In the genomic region with DNA sequence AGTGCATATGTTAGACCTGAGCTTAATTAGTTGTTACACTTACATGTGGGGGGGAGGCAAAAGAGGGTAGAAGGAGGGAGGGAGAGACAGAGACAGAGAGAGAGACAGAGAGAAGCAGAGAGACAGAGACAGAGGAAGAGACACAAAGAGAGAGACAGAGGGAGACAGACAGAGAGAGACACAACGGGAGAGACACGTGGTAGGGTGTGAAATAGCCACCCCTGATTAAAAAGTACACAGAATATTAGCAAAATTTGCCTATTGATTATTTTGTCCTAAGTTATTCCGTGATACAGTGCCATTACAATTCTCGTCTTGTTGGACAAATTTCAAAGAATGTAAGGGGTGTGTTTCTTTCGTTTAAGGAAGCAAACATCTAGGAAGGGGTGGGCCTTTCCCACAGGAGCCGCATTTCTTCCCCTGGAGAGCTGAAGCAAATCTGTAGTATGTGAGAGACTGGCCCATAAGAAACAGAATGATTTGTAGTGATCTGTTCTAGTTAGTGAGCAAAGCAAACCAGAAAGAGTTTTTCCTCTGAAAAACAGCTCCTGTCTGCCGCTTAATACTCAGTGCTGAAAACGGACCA, we compare ENCODE assay signal across 10 mouse cellular contexts. TPM values are rescaled to one million over a fixed set of nuclear protein-coding genes. Genes with fewer than 3 reads are reported as not detected.
DNase-seq lines count a peak whose midpoint lies in the region; ATAC-seq and TF ChIP-seq lines count a peak whose summit lies in the region.
"Had no signal": no experiment of that assay in that cellular context is flagged by ENCODE, and none has a peak within 500 bp of the region (broad histone marks: within the 10 kb centered on the region; RNA-seq: fewer than 3 reads in every experiment).

No protein-coding gene starts in this region.

- intact Hi-C loops in heart, postnatal 14 days (cut with DNase I): loop anchor here (10.0 kb wide), 1 partner anchor 75 kb away; no protein-coding TSS in a partner anchor
- intact Hi-C loops in left cerebral cortex, adult 2 months (cut with DNase I): loop anchor here (2.0 to 10.0 kb wide), 4 partner anchors 42 to 965 kb away; no protein-coding TSS in a partner anchor

- peak overlapping the region; percentile 51 for H3K4me2 ChIP-seq in heart, embryonic 14.5 days (ENCODE audit: low read length)
- H3K4me2 ChIP-seq: neural tube, embryonic 15.5 days had no signal

- no peaks in the 10 kb centered on the region for H3K27me3 ChIP-seq in heart, embryonic 14.5 days (ENCODE audit: control insufficient read depth, insufficient read depth, low read length)
- H3K27me3 ChIP-seq: neural tube, embryonic 15.5 days had no signal

- peaks cover 3% of the 10 kb centered on the region; the same call in 1 of the 2 replicates for H3K4me1 ChIP-seq in bone marrow, adult 2 months (ENCODE audit: control insufficient read depth, insufficient read depth, low read length)
- peaks cover 2 to 8% of the 10 kb centered on the region in 2 experiments; a peak in 2 of 4 replicates for H3K4me1 ChIP-seq in heart, embryonic 14.5 days (ENCODE audit: control insufficient read depth in 2 of 2, insufficient read depth in 2 of 2, low read length in 2 of 2)

- no peak for ATAC-seq in heart, embryonic 14.5 days (ENCODE audit: insufficient number of reproducible peaks, insufficient read depth, low FRiP score, low read depth)

- H3K9me3 ChIP-seq in heart, embryonic 14.5 days (ENCODE audit: control insufficient read depth, low read length): no peaks in the 10 kb centered on the region
- H3K9me3 ChIP-seq: neural tube, embryonic 15.5 days had no signal

- DNase-seq in heart, adult 11 months: peak; percentile 91
- DNase-seq in heart, postnatal 14 days: no peak
- DNase-seq in left cerebral cortex, adult 2 months (ENCODE audit: extremely low spot score in 1 of 2, low spot score in 2 of 2): no peak
- DNase-seq in left cerebral cortex, adult 11 months (ENCODE audit: low spot score): no peak
- no peak for DNase-seq in cerebellum, postnatal 36 days
- no peak for DNase-seq in spleen, postnatal 36 days (ENCODE audit: low spot score in 2 of 2)
- DNase-seq: thymus, postnatal 25 days had no signal

- no peaks in the 10 kb centered on the region for H3K36me3 ChIP-seq in heart, embryonic 14.5 days (ENCODE audit: control insufficient read depth, insufficient read depth, low read length)
- H3K36me3 ChIP-seq: neural tube, embryonic 15.5 days had no signal

- 0 out of 2 replicates have a peak overlapping the region, but pooled peaks have one; percentile 5 for H3K9ac ChIP-seq in heart, embryonic 14.5 days (ENCODE audit: low read length)
- H3K9ac ChIP-seq: neural tube, embryonic 15.5 days had no signal

- peak overlapping the region; percentile 82 for H3K27ac ChIP-seq in left cerebral cortex, adult 2 months
- no peak overlapping the region for H3K27ac ChIP-seq in bone marrow, adult 2 months (ENCODE audit: control insufficient read depth, insufficient read depth, low read depth, low read length, poor library complexity)
- H3K27ac ChIP-seq in heart, embryonic 14.5 days (replicated peaks in 1 of 2; ENCODE audit: control insufficient read depth in 1 of 2, insufficient read depth in 1 of 2, low read depth in 2 of 2, low read length in 2 of 2): peak overlapping the region in 1 of 2 experiments; percentile 49; a peak in 2 of 4 replicates
- H3K27ac ChIP-seq: neural tube, embryonic 15.5 days had no signal

- 7% methylated on average over 8 of the region's 8 CpGs for WGBS in bone marrow, adult 2 months
- 53% methylated on average over 8 of the region's 8 CpGs for WGBS in heart, embryonic 14.5 days

- TF ChIP-seq CTCF in left cerebral cortex, adult 2 months (IDR thresholded peaks at IDR 0.05): no peak
- no peak for TF ChIP-seq CTCF in bone marrow, adult 2 months (IDR thresholded peaks at IDR 0.05; ENCODE audit: control insufficient read depth, insufficient read depth, low read length)

- peak overlapping the region; percentile 65 for H3K4me3 ChIP-seq in left cerebral cortex, adult 2 months
- peak overlapping the region; percentile 7 for H3K4me3 ChIP-seq in bone marrow, adult 2 months (replicated peaks; ENCODE audit: control insufficient read depth, low read depth, low read length)
- peak overlapping the region in 1 of 2 experiments; percentile 0; a peak in 2 of 4 replicates for H3K4me3 ChIP-seq in heart, embryonic 14.5 days (ENCODE audit: control insufficient read depth in 1 of 2, insufficient read depth in 1 of 2, low read depth in 1 of 2, low read length in 2 of 2)
- H3K4me3 ChIP-seq: neural tube, embryonic 15.5 days had no signal

- no peak for TF ChIP-seq POLR2A in bone marrow, adult 2 months (IDR thresholded peaks at IDR 0.05; ENCODE audit: borderline replicate concordance, control insufficient read depth, low read depth, low read length)

RNA-seq across cellular contexts. Expression of a gene that starts 26.0 kb away (rescaled TPM):
- total RNA-seq in heart, postnatal 14 days (2021): 10 to 100 TPM; 67.9 to 74.7 TPM
- 100 to 1,000 TPM; 545 to 647 TPM for total RNA-seq in left cerebral cortex, adult 2 months (2021)
- polyA plus RNA-seq in bone marrow, adult 2 months (2011; ENCODE audit: insufficient read depth, insufficient read length, low replicate concordance, missing spikeins): 27.4 and 37.8 TPM in 2 replicates
- 112 and 114 TPM in 2 replicates for polyA plus RNA-seq in heart, embryonic 14.5 days (2014; fragmentation: Nextera tagmentation; extraction: Ambion mirVana)

Comparison
In these comparisons a context has a peak if more than half of its experiments do, and no peak if none do; other contexts are left out.
1. RNA of a gene that starts 26.0 kb away (total RNA-seq): 545 to 647 TPM in left cerebral cortex, adult 2 months; 67.9 to 74.7 TPM in heart, postnatal 14 days; every median in the first group is over 4 times any median in the second.